Mouse (Mus musculus) forebrain, embryonic 11.5 days (tissue): Measurements from ENCODE around the gene Thrsp. TPM values are rescaled to one million over a fixed set of nuclear protein-coding genes. Genes with fewer than 3 reads are reported as not detected.

Source experiments
- ATAC-seq: fragments of 200-750 bp; cut with Nextera tagmentation; replicated peaks from 2 replicates; pipeline ENCODE4 v1.8.0; 2017; ENCODE audit warnings: moderate TSS enrichment; ENCODE audit not compliant: low FRiP score
- DNase-seq: peaks from one replicate; pipeline ENCODE4 v3.0.0-alpha.2; 2017; ENCODE audit warnings: low spot score
- H3K27ac ChIP-seq: fragments of 300-500 bp; sonication (generic); 2 replicates; pipeline ENCODE4 v1.5.1; 2014; ENCODE audit warnings: low read depth, low read length
- H3K27me3 ChIP-seq: fragments of 300-500 bp; sonication (generic); 2 replicates; pipeline ENCODE4 v1.6.1; 2014; ENCODE audit warnings: mild to moderate bottlenecking, low read length, mixed read lengths; ENCODE audit not compliant: control insufficient read depth, insufficient read depth
- H3K36me3 ChIP-seq: fragments of 300-500 bp; sonication (generic); 2 replicates; pipeline ENCODE4 v1.6.1; 2014; ENCODE audit warnings: mild to moderate bottlenecking, low read length, moderate library complexity, mixed read lengths; ENCODE audit not compliant: control insufficient read depth, insufficient read depth
- H3K4me1 ChIP-seq: fragments of 300-500 bp; sonication (generic); replicated peaks from 2 replicates; pipeline ENCODE4 v1.6.1; 2014; ENCODE audit warnings: low read length, mixed read lengths; ENCODE audit not compliant: control insufficient read depth, insufficient read depth
- H3K4me2 ChIP-seq: fragments of 300-500 bp; sonication (generic); 2 replicates; pipeline ENCODE4 v1.6.1; 2014; ENCODE audit warnings: low read depth, mild to moderate bottlenecking, low read length, moderate library complexity, mixed read lengths; ENCODE audit not compliant: severe bottlenecking
- H3K4me3 ChIP-seq: fragments of 300-500 bp; sonication (generic); 2 replicates; pipeline ENCODE4 v1.5.1; 2014; ENCODE audit warnings: low read depth, low read length
- H3K9ac ChIP-seq: fragments of 300-500 bp; sonication (generic); 2 replicates; pipeline ENCODE4 v1.6.1; 2014; ENCODE audit warnings: low read length
- H3K9me3 ChIP-seq: fragments of 300-500 bp; sonication (generic); 2 replicates; pipeline ENCODE4 v1.6.1; 2016; ENCODE audit warnings: low read length, mixed read lengths; ENCODE audit not compliant: control insufficient read depth
- WGBS: fragments of 180-500 bp; shearing (Covaris S2); extraction: QIAGEN DNeasy Blood & Tissue Kit; methylation state at CpG from one replicate; pipeline ENCODE4 v1.1.7; 2014; 5-methylcytosine and 5-hydroxymethylcytosine counted together
- polyA plus RNA-seq: library from polyadenylated mRNA; unstranded; fragments of >200 nt; fragmentation: Nextera tagmentation; extraction: Ambion mirVana; gene quantifications from 2 replicates; pipeline ENCODE4 v1.2.1, GENCODE M21; 2014

Gene Thrsp
- polyA plus RNA-seq, 1 experiment from 2014 or later, result 0.28 TPM

GRCm38 (mm10) chr7:97388541-97388940 lies 29.0 kb downstream of the Thrsp start:
- H3K9me3 ChIP-seq, result no peaks in the 10 kb centered on the region
- H3K36me3 ChIP-seq, result peaks cover 5% of the 10 kb centered on the region; the same call in 1 of the 2 replicates
- 94% methylated on average over 4 of the region's 4 CpGs for WGBS
- ATAC-seq (no peak), DNase-seq (no peak)
- H3K4me1 ChIP-seq, result no peaks in the 10 kb centered on the region
- H3K4me2 ChIP-seq, result no peak overlapping the region
- no peak overlapping the region for H3K9ac ChIP-seq
- H3K4me3 ChIP-seq, result no peak overlapping the region
- no peaks in the 10 kb centered on the region for H3K27me3 ChIP-seq
- H3K27ac ChIP-seq, result no peak overlapping the region

DNA sequence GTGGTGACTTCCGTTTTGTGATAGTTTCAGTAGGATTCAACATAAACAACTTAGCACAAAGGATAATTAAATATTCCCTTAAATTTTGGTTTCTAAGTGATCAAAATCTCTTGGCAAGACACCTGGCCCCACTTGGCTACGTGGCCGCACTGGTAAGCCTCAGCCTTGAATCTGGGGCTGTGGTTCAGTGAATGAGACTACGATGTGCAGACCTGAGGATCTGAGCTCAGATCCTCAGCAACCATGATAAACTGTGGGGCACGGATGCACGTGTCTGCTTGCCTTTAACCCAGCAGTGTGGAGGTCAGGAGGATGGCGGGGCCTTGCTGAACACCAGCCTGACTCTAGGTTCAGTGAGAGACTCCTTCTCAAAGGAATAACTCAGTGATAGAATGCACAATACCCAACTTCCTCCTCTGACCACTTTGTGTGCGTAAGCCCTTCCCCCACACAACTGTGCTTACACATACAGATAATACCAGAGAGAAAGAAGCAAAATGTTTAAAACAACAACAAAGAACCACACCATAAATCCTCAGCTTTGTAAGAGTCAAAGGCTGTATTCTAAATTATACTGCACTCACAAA lies 29.9 kb downstream of the Thrsp start:
- WGBS, result 92% methylated on average over 8 of the region's 8 CpGs
- Histone ChIP-seq H3K27ac (no peak overlapping the region), H3K27me3 (no peaks in the 10 kb centered on the region)

DNA sequence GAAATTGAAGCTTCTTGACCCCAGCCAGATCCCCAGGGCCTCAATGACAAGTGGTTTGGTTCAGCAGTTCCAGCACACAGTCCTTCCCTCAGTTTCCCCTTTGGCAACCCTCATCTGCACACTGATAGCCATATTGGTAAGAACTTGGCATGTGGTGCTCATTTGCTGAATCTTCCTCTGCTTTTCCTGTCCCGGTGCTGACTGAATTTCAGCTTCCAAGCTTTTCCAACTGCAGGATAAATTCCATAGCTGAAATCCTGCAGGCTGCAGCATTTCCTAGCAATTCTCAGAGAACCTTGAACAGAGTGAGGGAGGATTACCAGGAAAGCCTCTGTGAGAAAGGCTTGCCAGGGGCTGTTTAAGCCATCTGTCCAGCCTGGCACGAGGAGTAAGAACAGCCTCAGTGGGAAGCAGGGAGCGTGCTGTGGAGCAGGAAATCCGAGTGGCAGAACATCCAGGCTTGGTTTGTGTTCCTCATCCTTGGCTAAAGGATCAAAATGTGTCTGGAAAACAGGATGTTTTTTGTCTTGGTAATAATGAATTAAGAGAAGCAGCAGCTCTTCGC lies 30.6 kb downstream of the Thrsp start:
- H3K4me1 ChIP-seq, result no peaks in the 10 kb centered on the region
- no peak for ATAC-seq
- no peak overlapping the region for H3K4me3 ChIP-seq
- no peak for DNase-seq
- 93% methylated on average over 5 of the region's 5 CpGs for WGBS
- H3K4me2 ChIP-seq, result no peak overlapping the region
- no peaks in the 10 kb centered on the region for H3K9me3 ChIP-seq
- peaks cover 11% of the 10 kb centered on the region; the same call in 1 of the 2 replicates for H3K36me3 ChIP-seq
- no peak overlapping the region for H3K27ac ChIP-seq
- H3K9ac ChIP-seq, result no peak overlapping the region
- H3K27me3 ChIP-seq, result no peaks in the 10 kb centered on the region

More for the DNA sequence above, 29.9 kb downstream of the Thrsp start:
- DNase-seq (no peak), ATAC-seq (no peak)
- H3K4me1 ChIP-seq, result no peaks in the 10 kb centered on the region
- H3K9me3 ChIP-seq, result no peaks in the 10 kb centered on the region
- H3K4me3 ChIP-seq, result no peak overlapping the region
- no peak overlapping the region for H3K9ac ChIP-seq
- no peak overlapping the region for H3K4me2 ChIP-seq
- H3K36me3 ChIP-seq, result peaks cover 6% of the 10 kb centered on the region; the same call in 1 of the 2 replicates

DNA sequence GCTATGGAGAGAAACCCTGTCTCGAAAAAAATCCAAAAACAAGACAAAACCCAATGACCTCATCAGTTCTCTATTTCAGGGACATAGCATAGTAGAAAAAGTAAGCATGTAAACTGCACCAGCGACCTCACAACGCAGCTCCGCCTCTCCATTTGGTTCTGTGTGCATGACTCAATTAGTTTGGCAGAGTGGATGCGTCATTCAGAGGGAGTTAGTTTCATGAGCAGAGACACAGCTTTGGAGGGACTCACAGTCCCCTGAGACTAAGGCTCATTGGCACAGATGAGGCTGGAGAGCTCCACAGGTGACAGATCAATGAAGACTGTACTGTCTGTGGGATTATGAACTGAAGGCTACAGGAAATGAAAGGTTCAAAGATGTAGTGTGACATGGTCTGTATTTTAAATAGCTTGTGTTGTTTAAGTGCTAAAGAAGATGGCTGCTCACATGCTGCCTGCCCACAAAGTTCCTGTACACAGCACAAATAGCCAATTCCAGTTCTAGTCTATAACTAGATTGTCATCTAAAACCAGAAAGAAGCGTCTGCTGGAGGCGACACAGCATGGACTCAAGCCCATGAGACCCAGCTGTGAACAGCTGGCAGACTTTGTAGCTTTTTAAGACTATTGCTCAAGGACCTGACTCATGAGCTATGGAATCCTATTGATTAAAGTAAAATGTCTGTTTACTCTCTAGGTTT lies 31.3 kb downstream of the Thrsp start:
- ATAC-seq, result no peak
- Histone ChIP-seq H3K4me3 (no peak overlapping the region), H3K36me3 (peaks cover 13% of the 10 kb centered on the region; the same call in 1 of the 2 replicates), H3K27ac (no peak overlapping the region), H3K9me3 (no peaks in the 10 kb centered on the region), H3K4me1 (no peaks in the 10 kb centered on the region), H3K9ac (no peak overlapping the region), H3K27me3 (no peaks in the 10 kb centered on the region), H3K4me2 (no peak overlapping the region)
- 92% methylated on average over 7 of the region's 7 CpGs for WGBS
- no peak for DNase-seq

DNA sequence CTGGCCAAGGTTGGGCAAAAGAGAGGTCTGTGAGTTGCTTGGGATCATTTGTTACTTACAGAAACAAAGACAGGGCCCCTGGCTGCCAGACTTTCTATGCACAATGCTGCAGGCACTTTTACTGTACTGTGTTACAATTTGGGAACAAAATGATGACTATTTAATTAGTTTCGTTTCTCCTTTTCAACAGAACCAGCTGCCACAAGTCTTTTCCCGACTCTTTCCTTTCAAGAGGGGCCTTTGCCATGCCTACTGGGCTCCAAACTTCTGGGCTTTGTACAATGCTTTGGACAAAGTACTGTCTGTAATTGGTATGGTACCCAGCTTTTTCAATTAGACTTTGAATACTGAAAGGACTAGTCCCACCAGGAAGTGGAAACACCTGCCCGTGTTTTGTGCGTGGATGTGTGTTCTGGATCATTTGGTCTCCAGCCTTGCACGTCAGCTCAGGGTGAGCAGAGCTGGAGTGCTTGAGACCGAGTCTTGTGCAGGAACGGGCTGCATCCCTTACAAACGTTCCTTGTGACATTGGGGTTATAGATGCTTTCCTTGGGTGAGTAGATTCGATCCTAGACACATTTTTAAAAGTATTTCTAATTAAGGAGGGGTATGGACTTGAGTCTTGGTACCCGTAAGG lies 33.9 kb downstream of the Thrsp start:
- H3K9ac ChIP-seq, result no peak overlapping the region
- no peaks in the 10 kb centered on the region for H3K27me3 ChIP-seq
- WGBS, result 91% methylated on average over 10 of the region's 10 CpGs
- H3K4me2 ChIP-seq, result no peak overlapping the region
- H3K27ac ChIP-seq, result no peak overlapping the region
- ATAC-seq, result no peak
- DNase-seq, result no peak
- no peaks in the 10 kb centered on the region for H3K4me1 ChIP-seq
- H3K9me3 ChIP-seq, result no peaks in the 10 kb centered on the region
- H3K36me3 ChIP-seq, result peaks cover 15% of the 10 kb centered on the region; the same call in 1 of the 2 replicates
- no peak overlapping the region for H3K4me3 ChIP-seq

- no peak overlapping the region for H3K9ac ChIP-seq
- no peaks in the 10 kb centered on the region for H3K27me3 ChIP-seq
- DNase-seq, result no peak
- peaks cover 13% of the 10 kb centered on the region; the same call in 1 of the 2 replicates for H3K36me3 ChIP-seq
- H3K4me3 ChIP-seq, result no peak overlapping the region
- H3K4me1 ChIP-seq, result no peaks in the 10 kb centered on the region
- H3K27ac ChIP-seq, result no peak overlapping the region
- H3K4me2 ChIP-seq, result no peak overlapping the region
- WGBS, result 97% methylated on average over 8 of the region's 8 CpGs
- ATAC-seq, result no peak
- no peaks in the 10 kb centered on the region for H3K9me3 ChIP-seq
Measured at GRCm38 (mm10) chr7:97382661-97383060, 34.9 kb downstream of the Thrsp start.

- Histone ChIP-seq H3K4me3 (no peak overlapping the region), H3K4me1 (no peaks in the 10 kb centered on the region), H3K27me3 (no peaks in the 10 kb centered on the region), H3K9ac (no peak overlapping the region), H3K27ac (no peak overlapping the region), H3K9me3 (no peaks in the 10 kb centered on the region), H3K4me2 (no peak overlapping the region), H3K36me3 (peaks cover 13% of the 10 kb centered on the region; the same call in 1 of the 2 replicates)
- 94% methylated on average over 5 of the region's 5 CpGs for WGBS
- ATAC-seq (no peak), DNase-seq (no peak)
Measured at GRCm38 (mm10) chr7:97380500-97381123, 36.9 kb downstream of the Thrsp start.

GRCm38 (mm10) chr7:97379304-97379703 lies 38.2 kb downstream of the Thrsp start:
- Histone ChIP-seq H3K4me3 (no peak overlapping the region), H3K9ac (no peak overlapping the region), H3K4me2 (no peak overlapping the region), H3K27ac (no peak overlapping the region), H3K36me3 (peaks cover 13% of the 10 kb centered on the region), H3K4me1 (no peaks in the 10 kb centered on the region), H3K27me3 (no peaks in the 10 kb centered on the region), H3K9me3 (no peaks in the 10 kb centered on the region)
- ATAC-seq, result no peak
- DNase-seq, result no peak
- WGBS, result 95% methylated on average over 5 of the region's 5 CpGs
